Mouse (Mus musculus) stomach, embryonic 15.5 days (tissue): ENCODE results near the gene Actl7b. TPM values are rescaled to one million over a fixed set of nuclear protein-coding genes. Genes with fewer than 3 reads are reported as not detected.

Experiments used
- ATAC-seq: fragments of 200-750 bp; cut with Nextera tagmentation; 2 replicates; pipeline ENCODE4 v1.8.0; 2017; ENCODE audit warnings: low read depth, moderate number of reproducible peaks, moderate TSS enrichment; ENCODE audit not compliant: insufficient read depth, low FRiP score
- H3K27ac ChIP-seq: fragments of 300-500 bp; sonication (generic); 2 replicates; pipeline ENCODE4 v1.5.1; 2015; ENCODE audit warnings: mild to moderate bottlenecking, inconsistent platforms
- H3K27me3 ChIP-seq: fragments of 300-500 bp; sonication (generic); replicated peaks from 2 replicates; pipeline ENCODE4 v1.6.1; 2015; ENCODE audit warnings: inconsistent platforms
- H3K36me3 ChIP-seq: fragments of 300-500 bp; sonication (generic); 2 replicates; pipeline ENCODE4 v1.6.1; 2015; ENCODE audit warnings: inconsistent platforms
- H3K4me1 ChIP-seq: fragments of 300-500 bp; sonication (generic); 2 replicates; pipeline ENCODE4 v1.6.1; 2015; ENCODE audit warnings: inconsistent platforms
- H3K4me2 ChIP-seq: fragments of 300-500 bp; sonication (generic); 2 replicates; pipeline ENCODE4 v1.6.1; 2015; ENCODE audit warnings: mild to moderate bottlenecking, inconsistent platforms
- H3K4me3 ChIP-seq: fragments of 300-500 bp; sonication (generic); replicated peaks from 2 replicates; pipeline ENCODE4 v1.5.1; 2015; ENCODE audit warnings: inconsistent platforms
- H3K9ac ChIP-seq: fragments of 300-500 bp; sonication (generic); 2 replicates; pipeline ENCODE4 v1.6.1; 2015; ENCODE audit warnings: inconsistent platforms
- H3K9me3 ChIP-seq: fragments of 300-500 bp; sonication (generic); 2 replicates; pipeline ENCODE4 v1.6.1; 2016; ENCODE audit warnings: inconsistent platforms
- WGBS: fragments of 180-500 bp; shearing (Covaris S2); methylation state at CpG from one replicate; pipeline ENCODE4 v1.1.7; 2015; 5-methylcytosine and 5-hydroxymethylcytosine counted together
- polyA plus RNA-seq: library from polyadenylated mRNA; unstranded; fragments of >200 nt; fragmentation: Nextera tagmentation; extraction: Ambion mirVana; gene quantifications from 2 replicates; pipeline ENCODE4 v1.2.1, GENCODE M21; 2015

The Actl7b gene
- polyA plus RNA-seq, 1 experiment from 2014 or later: not detected

DNA sequence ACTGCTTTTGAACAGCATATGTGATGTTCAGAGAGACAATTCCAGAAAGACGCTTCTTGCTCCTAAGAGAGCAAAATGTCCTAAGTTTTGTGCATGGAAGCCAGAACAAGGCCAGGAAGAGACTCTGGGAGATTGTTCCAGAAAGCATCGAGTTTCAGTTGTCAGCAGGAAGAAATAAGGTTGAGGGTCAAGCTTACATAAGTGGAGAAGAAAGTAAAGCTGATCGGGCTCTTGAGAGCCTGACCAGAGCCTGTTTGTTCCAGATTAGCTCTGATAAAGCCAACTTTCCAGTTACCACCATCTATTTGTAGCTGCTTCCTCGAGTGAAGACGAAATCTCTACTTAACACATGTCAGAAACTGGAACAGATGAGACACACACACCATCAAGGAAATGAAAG, 42.6 kb downstream of the Actl7b start:
- ATAC-seq: no peak
- WGBS: 34% methylated on average over 5 of the region's 5 CpGs

DNA sequence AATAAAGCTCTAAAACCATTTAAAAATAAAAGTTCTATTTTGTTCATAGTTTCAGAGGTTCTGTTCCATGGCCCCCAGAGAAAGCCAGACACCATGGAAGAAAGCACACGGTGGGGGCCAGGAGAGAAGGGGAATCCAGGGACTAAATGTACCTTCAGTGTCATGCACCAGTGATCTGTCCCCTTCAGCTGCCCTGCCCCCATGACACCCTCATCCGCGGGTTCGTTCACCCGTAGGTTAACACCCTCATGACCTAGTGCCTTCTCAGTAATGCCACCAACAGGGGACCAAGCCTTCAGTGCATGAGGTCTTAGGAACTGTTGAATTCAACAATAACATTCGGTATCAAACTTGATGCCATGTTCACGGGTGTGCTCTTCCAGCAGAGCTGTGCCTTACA, 44.8 kb downstream of the Actl7b start:
- no peak overlapping the region for H3K4me3 ChIP-seq
- H3K4me1 ChIP-seq: no peaks in the 10 kb centered on the region
- no peak overlapping the region for H3K27ac ChIP-seq
- H3K4me2 ChIP-seq: no peak overlapping the region
- H3K27me3 ChIP-seq: no peaks in the 10 kb centered on the region
- no peak overlapping the region for H3K9ac ChIP-seq
- no peak for ATAC-seq
- WGBS: 74% methylated on average over 7 of the region's 7 CpGs
- no peaks in the 10 kb centered on the region for H3K36me3 ChIP-seq
- no peaks in the 10 kb centered on the region for H3K9me3 ChIP-seq

More for the DNA sequence above, 42.6 kb downstream of the Actl7b start:
- Histone ChIP-seq H3K9me3 (no peaks in the 10 kb centered on the region), H3K4me3 (no peak overlapping the region), H3K9ac (no peak overlapping the region), H3K36me3 (no peaks in the 10 kb centered on the region), H3K27ac (no peak overlapping the region), H3K4me2 (no peak overlapping the region), H3K4me1 (no peaks in the 10 kb centered on the region), H3K27me3 (no peaks in the 10 kb centered on the region)

Other genes with a start within 250 kb of the Actl7b start
- gene Gm26657, start 1.4 kb downstream of the Actl7b start, polyA plus RNA-seq: not detected in 2 replicates
- not detected in 2 replicates for gene Actl7a, start 2.0 kb upstream of the Actl7b start, polyA plus RNA-seq
- 35.8 TPM in 2 replicates for gene Elp1, start 60.9 kb upstream of the Actl7b start, polyA plus RNA-seq
- gene Fam206a, start 60.9 kb upstream of the Actl7b start, polyA plus RNA-seq: 13.5 and 14.6 TPM in 2 replicates
- 19.8 and 20.3 TPM in 2 replicates for gene Ctnnal1, start 123.7 kb upstream of the Actl7b start, polyA plus RNA-seq
- 9.5 and 10.3 TPM in 2 replicates for gene Tmem245, start 206.0 kb upstream of the Actl7b start, polyA plus RNA-seq
- gene Frrs1l, start 248.9 kb upstream of the Actl7b start, polyA plus RNA-seq: 0.75 and 1.1 TPM in 2 replicates